Mouse (Mus musculus) Patski (cell line): ENCODE results near the gene Dll3. TPM values are rescaled to one million over a fixed set of nuclear protein-coding genes. Genes with fewer than 3 reads are reported as not detected.

Experiments used
- ATAC-seq: fragments of 100-300 bp; one replicate; pipeline ENCODE4 v1.8.0; 2021
- CTCF ChIA-PET: fragments of 350-600 bp; sonication (Branson Sonifier 250); formaldehyde crosslinking; loops from one replicate; lab custom pipeline; 2022; ENCODE audit warnings: inconsistent platforms; lab: Charles Lee
- POLR2A ChIA-PET: fragments of 350-600 bp; sonication (Branson Sonifier 250); formaldehyde crosslinking; loops from one replicate; lab custom pipeline; 2022; ENCODE audit warnings: antibody characterized with exemption, inconsistent platforms; lab: Charles Lee
- DNase-seq: peaks from one replicate; pipeline ENCODE4 v3.0.0-alpha.2; 2011; ENCODE audit warnings: low read depth, low spot score
- H3K27me3 ChIP-seq: fragments of 371-371 bp; one replicate; pipeline ENCODE4 v1.5.1; 2021
- CTCF ChIP-seq: fragments of 100-300 bp; IDR thresholded peaks from one replicate; pipeline ENCODE4 v1.5.1; 2021
- in situ Hi-C: fragments of 300-500 bp; cut with MboI; formaldehyde crosslinking; loops from 3 replicates; pipeline ENCODE4 v1.11.1; 2018; ENCODE audit warnings: low pct_unique_long_range_greater_than_20kb, mixed read lengths
- polyA plus RNA-seq: library from polyadenylated mRNA; unstranded; gene quantifications from one replicate; pipeline ENCODE4 v1.2.3, GENCODE M21; 2021

Gene Dll3
- polyA plus RNA-seq, 1 experiment from 2014 or later = 0.35 TPM

- in situ Hi-C loops = no loop called here
- peak; percentile 42 for DNase-seq
- ChIA-PET CTCF (interaction anchor here (1.3 to 1.4 kb wide), 2 partner anchors 14 to 67 kb away, joined by 3 to 5 read pairs; partner anchors contain the start of gene Selenov), POLR2A (interaction anchor here (0.6 kb wide), 1 partner anchor 14 kb away, joined by 8 read pairs; no protein-coding TSS in a partner anchor)
- TF ChIP-seq CTCF = peak; percentile 98
- H3K27me3 ChIP-seq = no peaks in the 10 kb centered on the region
- ATAC-seq = peak; percentile 44
These were observed 24.3 kb downstream of the Dll3 start, which contains the start of gene Eid2b for GRCm38 (mm10) chr7:28277615-28278278. Gene Eid2b, plus strand, starts transcription at chr7:28277739.

- ATAC-seq = no peak
- in situ Hi-C loops = no loop called here
- no peak for TF ChIP-seq CTCF
- CTCF ChIA-PET = interaction anchor here (1.1 to 1.4 kb wide), 3 partner anchors 13 to 68 kb away, joined by 3 to 5 read pairs (median 3); partner anchors contain the start of gene Selenov
- no peaks in the 10 kb centered on the region for H3K27me3 ChIP-seq
- POLR2A ChIA-PET = no interaction called here
- DNase-seq = no peak
These were observed 24.8 kb downstream of the Dll3 start for GRCm38 (mm10) chr7:28277237-28277614.

- ATAC-seq (no peak), DNase-seq (no peak)
- in situ Hi-C loops = no loop called here
- H3K27me3 ChIP-seq = no peaks in the 10 kb centered on the region
- TF ChIP-seq CTCF = peak; percentile 56
- ChIA-PET CTCF (no interaction called here), POLR2A (no interaction called here)
These were observed 30.3 kb downstream of the Dll3 start for GRCm38 (mm10) chr7:28271761-28272160.

- no peak for ATAC-seq
- DNase-seq = no peak
- in situ Hi-C loops = no loop called here
- H3K27me3 ChIP-seq = no peaks in the 10 kb centered on the region
- TF ChIP-seq CTCF = peak; percentile 42
- CTCF ChIA-PET = no interaction called here
- POLR2A ChIA-PET = no interaction called here
These were observed 32.7 kb downstream of the Dll3 start for GRCm38 (mm10) chr7:28269355-28269754.

- ATAC-seq = no peak
- ChIA-PET POLR2A (no interaction called here), CTCF (no interaction called here)
- no peak for DNase-seq
- H3K27me3 ChIP-seq = no peaks in the 10 kb centered on the region
- no peak for TF ChIP-seq CTCF
- in situ Hi-C loops = no loop called here
These were observed 33.5 kb downstream of the Dll3 start for GRCm38 (mm10) chr7:28268576-28268975.

- TF ChIP-seq CTCF = no peak
- POLR2A ChIA-PET = interaction anchor here (0.7 kb wide), 1 partner anchor 27 kb away, joined by 3 read pairs; no protein-coding TSS in a partner anchor
- ATAC-seq (peak; percentile 38), DNase-seq (no peak)
- in situ Hi-C loops = no loop called here
- no peaks in the 10 kb centered on the region for H3K27me3 ChIP-seq
- CTCF ChIA-PET = no interaction called here
These were observed 34.0 kb downstream of the Dll3 start for GRCm38 (mm10) chr7:28268042-28268531.

- ATAC-seq (peak; percentile 33), DNase-seq (peak; percentile 25)
- POLR2A ChIA-PET = interaction anchor here (0.7 kb wide), 1 partner anchor 27 kb away, joined by 3 read pairs; no protein-coding TSS in a partner anchor
- in situ Hi-C loops = no loop called here
- H3K27me3 ChIP-seq = no peaks in the 10 kb centered on the region
- CTCF ChIA-PET = no interaction called here
- peak; percentile 44 for TF ChIP-seq CTCF
These were observed 34.7 kb downstream of the Dll3 start, which contains the start of gene Eid2 for GRCm38 (mm10) chr7:28267129-28268041. Gene Eid2, plus strand, starts transcription at chr7:28267881.

- POLR2A ChIA-PET = interaction anchor here (0.6 kb wide), 1 partner anchor 103 kb away, joined by 3 read pairs; no protein-coding TSS in a partner anchor
- ATAC-seq (no peak), DNase-seq (no peak)
- no peak for TF ChIP-seq CTCF
- H3K27me3 ChIP-seq = no peaks in the 10 kb centered on the region
- in situ Hi-C loops = no loop called here
- CTCF ChIA-PET = no interaction called here
These were observed 36.6 kb downstream of the Dll3 start for GRCm38 (mm10) chr7:28265391-28265790.

GRCm38 (mm10) chr7:28263786-28264185 is 38.3 kb downstream of the Dll3 start:
- DNase-seq = no peak
- no peak for ATAC-seq
- H3K27me3 ChIP-seq = no peaks in the 10 kb centered on the region
- no peak for TF ChIP-seq CTCF
- CTCF ChIA-PET = no interaction called here
- in situ Hi-C loops = no loop called here
- POLR2A ChIA-PET = no interaction called here

GRCm38 (mm10) chr7:28262861-28263260 is 39.2 kb downstream of the Dll3 start:
- TF ChIP-seq CTCF = no peak
- DNase-seq (no peak), ATAC-seq (no peak)
- POLR2A ChIA-PET = no interaction called here
- in situ Hi-C loops = no loop called here
- CTCF ChIA-PET = no interaction called here
- no peaks in the 10 kb centered on the region for H3K27me3 ChIP-seq
